Mouse (Mus musculus): ENCODE data around the gene Frrs1l. TPM values are rescaled to one million over a fixed set of nuclear protein-coding genes. Genes with fewer than 3 reads are reported as not detected.

Gene Frrs1l
- polyA plus RNA-seq, 1 experiment from 2014 or later, result 0.33 TPM

GRCm38 (mm10) chr4:57002751-57003150, 12.6 kb upstream of the Frrs1l start:
- Histone ChIP-seq H3K27me3 (replicated peaks; ENCODE audit: control insufficient read depth, insufficient read depth, low read length) (peaks cover 2% of the 10 kb centered on the region; the same call in 1 of the 2 replicates), H3K27ac (ENCODE audit: low read depth, low read length) (no peak overlapping the region), H3K9ac (ENCODE audit: low read depth, low read length) (no peak overlapping the region), H3K4me3 (ENCODE audit: low read depth, low read length) (no peak overlapping the region), H3K36me3 (ENCODE audit: control insufficient read depth, insufficient read depth, low read length) (no peaks in the 10 kb centered on the region), H3K4me2 (no peak overlapping the region), H3K4me1 (replicated peaks; ENCODE audit: control insufficient read depth, insufficient read depth, low read length) (no peaks in the 10 kb centered on the region), H3K9me3 (ENCODE audit: control insufficient read depth, low read length) (no peaks in the 10 kb centered on the region)
- WGBS, result 45% methylated on average over 3 of the region's 3 CpGs
- ATAC-seq (replicated peaks; ENCODE audit: low FRiP score) (no peak), DNase-seq (ENCODE audit: low spot score) (no peak)

- DNase-seq (ENCODE audit: low spot score) (no peak), ATAC-seq (replicated peaks; ENCODE audit: low FRiP score) (no peak)
- H3K27me3 ChIP-seq (replicated peaks; ENCODE audit: control insufficient read depth, insufficient read depth, low read length), result peaks cover 2% of the 10 kb centered on the region; the same call in 1 of the 2 replicates
- no peak overlapping the region for H3K4me2 ChIP-seq
- no peak overlapping the region for H3K9ac ChIP-seq (ENCODE audit: low read depth, low read length)
- no peaks in the 10 kb centered on the region for H3K9me3 ChIP-seq (ENCODE audit: control insufficient read depth, low read length)
- WGBS, result 87% methylated on average over 2 of the region's 2 CpGs
- no peak overlapping the region for H3K4me3 ChIP-seq (ENCODE audit: low read depth, low read length)
- no peaks in the 10 kb centered on the region for H3K36me3 ChIP-seq (ENCODE audit: control insufficient read depth, insufficient read depth, low read length)
- no peak overlapping the region for H3K27ac ChIP-seq (ENCODE audit: low read depth, low read length)
- no peaks in the 10 kb centered on the region for H3K4me1 ChIP-seq (replicated peaks; ENCODE audit: control insufficient read depth, insufficient read depth, low read length)
These were observed 11.2 kb upstream of the Frrs1l start for GRCm38 (mm10) chr4:57001437-57001836.

- H3K4me1 ChIP-seq (replicated peaks; ENCODE audit: control insufficient read depth, insufficient read depth, low read length), result peaks cover 3% of the 10 kb centered on the region; the same call in 1 of the 2 replicates
- no peaks in the 10 kb centered on the region for H3K36me3 ChIP-seq (ENCODE audit: control insufficient read depth, insufficient read depth, low read length)
- H3K4me3 ChIP-seq (ENCODE audit: low read depth, low read length), result no peak overlapping the region
- WGBS, result 79% methylated on average over 7 of the region's 7 CpGs
- H3K4me2 ChIP-seq, result no peak overlapping the region
- no peaks in the 10 kb centered on the region for H3K9me3 ChIP-seq (ENCODE audit: control insufficient read depth, low read length)
- no peak for ATAC-seq (replicated peaks; ENCODE audit: low FRiP score)
- no peak overlapping the region for H3K27ac ChIP-seq (ENCODE audit: low read depth, low read length)
- H3K27me3 ChIP-seq (replicated peaks; ENCODE audit: control insufficient read depth, insufficient read depth, low read length), result peaks cover 40% of the 10 kb centered on the region
- no peak overlapping the region for H3K9ac ChIP-seq (ENCODE audit: low read depth, low read length)
- no peak for DNase-seq (ENCODE audit: low spot score)
These were observed 3.1 kb upstream of the Frrs1l start for GRCm38 (mm10) chr4:56993331-56993730.

- H3K27me3 ChIP-seq (replicated peaks; ENCODE audit: control insufficient read depth, insufficient read depth, low read length), result peaks cover 45% of the 10 kb centered on the region
- ATAC-seq (replicated peaks; ENCODE audit: low FRiP score) (no peak), DNase-seq (ENCODE audit: low spot score) (no peak)
- no peaks in the 10 kb centered on the region for H3K36me3 ChIP-seq (ENCODE audit: control insufficient read depth, insufficient read depth, low read length)
- H3K4me3 ChIP-seq (ENCODE audit: low read depth, low read length), result no peak overlapping the region
- 73% methylated on average over 2 of the region's 2 CpGs for WGBS
- no peak overlapping the region for H3K4me2 ChIP-seq
- no peak overlapping the region for H3K27ac ChIP-seq (ENCODE audit: low read depth, low read length)
- H3K9me3 ChIP-seq (ENCODE audit: control insufficient read depth, low read length), result no peaks in the 10 kb centered on the region
- no peak overlapping the region for H3K9ac ChIP-seq (ENCODE audit: low read depth, low read length)
- H3K4me1 ChIP-seq (replicated peaks; ENCODE audit: control insufficient read depth, insufficient read depth, low read length), result peaks cover 3% of the 10 kb centered on the region; the same call in 1 of the 2 replicates
These were observed 1.8 kb upstream of the Frrs1l start for GRCm38 (mm10) chr4:56991951-56992350.

GRCm38 (mm10) chr4:56989431-56990214, 568 bp downstream of the Frrs1l start:
- WGBS, result 5% methylated on average over 45 of the region's 45 CpGs
- no peak for ATAC-seq (replicated peaks; ENCODE audit: low FRiP score)
- Histone ChIP-seq H3K4me2 (peak overlapping the region; percentile 85), H3K9me3 (ENCODE audit: control insufficient read depth, low read length) (no peaks in the 10 kb centered on the region), H3K4me3 (ENCODE audit: low read depth, low read length) (peak overlapping the region; percentile 55), H3K36me3 (ENCODE audit: control insufficient read depth, insufficient read depth, low read length) (no peaks in the 10 kb centered on the region), H3K27ac (ENCODE audit: low read depth, low read length) (no peak overlapping the region), H3K9ac (ENCODE audit: low read depth, low read length) (no peak overlapping the region), H3K27me3 (replicated peaks; ENCODE audit: control insufficient read depth, insufficient read depth, low read length) (peaks cover 45% of the 10 kb centered on the region), H3K4me1 (replicated peaks; ENCODE audit: control insufficient read depth, insufficient read depth, low read length) (peaks cover 3% of the 10 kb centered on the region; the same call in 1 of the 2 replicates)
- no peak for DNase-seq (ENCODE audit: low spot score)

- Histone ChIP-seq H3K4me1 (replicated peaks; ENCODE audit: control insufficient read depth, insufficient read depth, low read length) (no peaks in the 10 kb centered on the region), H3K27ac (ENCODE audit: low read depth, low read length) (no peak overlapping the region), H3K27me3 (replicated peaks; ENCODE audit: control insufficient read depth, insufficient read depth, low read length) (no peaks in the 10 kb centered on the region), H3K9ac (ENCODE audit: low read depth, low read length) (no peak overlapping the region), H3K9me3 (ENCODE audit: control insufficient read depth, low read length) (no peaks in the 10 kb centered on the region), H3K4me2 (no peak overlapping the region), H3K4me3 (ENCODE audit: low read depth, low read length) (no peak overlapping the region), H3K36me3 (ENCODE audit: control insufficient read depth, insufficient read depth, low read length) (no peaks in the 10 kb centered on the region)
- WGBS, result 54% methylated on average over 7 of the region's 7 CpGs
- ATAC-seq (replicated peaks; ENCODE audit: low FRiP score) (no peak), DNase-seq (ENCODE audit: low spot score) (no peak)
These were observed 24.5 kb downstream of the Frrs1l start for GRCm38 (mm10) chr4:56965586-56966179.

- ATAC-seq (replicated peaks; ENCODE audit: low FRiP score) (no peak), DNase-seq (ENCODE audit: low spot score) (no peak)
- no peak overlapping the region for H3K9ac ChIP-seq (ENCODE audit: low read depth, low read length)
- no peak overlapping the region for H3K27ac ChIP-seq (ENCODE audit: low read depth, low read length)
- no peaks in the 10 kb centered on the region for H3K27me3 ChIP-seq (replicated peaks; ENCODE audit: control insufficient read depth, insufficient read depth, low read length)
- H3K9me3 ChIP-seq (ENCODE audit: control insufficient read depth, low read length), result no peaks in the 10 kb centered on the region
- no peak overlapping the region for H3K4me2 ChIP-seq
- H3K4me3 ChIP-seq (ENCODE audit: low read depth, low read length), result no peak overlapping the region
- WGBS, result 82% methylated on average over 6 of the region's 6 CpGs
- H3K4me1 ChIP-seq (replicated peaks; ENCODE audit: control insufficient read depth, insufficient read depth, low read length), result no peaks in the 10 kb centered on the region
- H3K36me3 ChIP-seq (ENCODE audit: control insufficient read depth, insufficient read depth, low read length), result no peaks in the 10 kb centered on the region
These were observed 26.5 kb downstream of the Frrs1l start for GRCm38 (mm10) chr4:56963687-56964086.

- Histone ChIP-seq H3K4me1 (replicated peaks; ENCODE audit: control insufficient read depth, insufficient read depth, low read length) (no peaks in the 10 kb centered on the region), H3K4me2 (no peak overlapping the region), H3K4me3 (ENCODE audit: low read depth, low read length) (no peak overlapping the region), H3K27me3 (replicated peaks; ENCODE audit: control insufficient read depth, insufficient read depth, low read length) (no peaks in the 10 kb centered on the region), H3K36me3 (ENCODE audit: control insufficient read depth, insufficient read depth, low read length) (no peaks in the 10 kb centered on the region), H3K9me3 (ENCODE audit: control insufficient read depth, low read length) (no peaks in the 10 kb centered on the region), H3K27ac (ENCODE audit: low read depth, low read length) (no peak overlapping the region), H3K9ac (ENCODE audit: low read depth, low read length) (no peak overlapping the region)
- DNase-seq (ENCODE audit: low spot score), result no peak
- 86% methylated on average over 12 of the region's 12 CpGs for whole genome bisulfite sequencing
- no peak for ATAC-seq (replicated peaks; ENCODE audit: low FRiP score)
These were observed 28.8 kb downstream of the Frrs1l start for GRCm38 (mm10) chr4:56961320-56961925.

Data from liver, embryonic 11.5 days (tissue).